Mouse (Mus musculus) liver, embryonic 12.5 days (tissue): ENCODE data around the gene Per1. TPM values are rescaled to one million over a fixed set of nuclear protein-coding genes. Genes with fewer than 3 reads are reported as not detected.

Experiments
- ATAC-seq: fragments of 200-750 bp; cut with Nextera tagmentation; 2 replicates; pipeline ENCODE4 v1.8.0; 2017; ENCODE audit warnings: moderate number of reproducible peaks, mild to moderate bottlenecking, moderate library complexity
- H3K27ac ChIP-seq: fragments of 300-500 bp; sonication (generic); 2 replicates; pipeline ENCODE4 v1.5.1; 2016; ENCODE audit warnings: mild to moderate bottlenecking
- H3K27me3 ChIP-seq: fragments of 300-500 bp; sonication (generic); replicated peaks from 2 replicates; pipeline ENCODE4 v1.6.1; 2016; ENCODE audit warnings: mild to moderate bottlenecking, moderate library complexity
- H3K36me3 ChIP-seq: fragments of 300-500 bp; sonication (generic); 2 replicates; pipeline ENCODE4 v1.6.1; 2016; ENCODE audit warnings: mild to moderate bottlenecking, moderate library complexity
- H3K4me1 ChIP-seq: fragments of 300-500 bp; sonication (generic); 2 replicates; pipeline ENCODE4 v1.6.1; 2016
- H3K4me2 ChIP-seq: fragments of 300-500 bp; sonication (generic); 2 replicates; pipeline ENCODE4 v1.6.1; 2016; ENCODE audit warnings: mild to moderate bottlenecking, moderate library complexity
- H3K4me3 ChIP-seq: fragments of 300-500 bp; sonication (generic); 2 replicates; pipeline ENCODE4 v1.5.1; 2016; ENCODE audit warnings: mild to moderate bottlenecking, moderate library complexity
- H3K9ac ChIP-seq: fragments of 300-500 bp; sonication (generic); 2 replicates; pipeline ENCODE4 v1.6.1; 2016; ENCODE audit warnings: mild to moderate bottlenecking, moderate library complexity
- H3K9me3 ChIP-seq: fragments of 300-500 bp; sonication (generic); replicated peaks from 2 replicates; pipeline ENCODE4 v1.6.1; 2016; ENCODE audit warnings: mild to moderate bottlenecking, moderate library complexity
- WGBS: fragments of 180-500 bp; shearing (Covaris S2); methylation state at CpG from one replicate; pipeline ENCODE4 v1.1.7; 2016; ENCODE audit not compliant: insufficient replicate concordance; 5-methylcytosine and 5-hydroxymethylcytosine counted together
- polyA plus RNA-seq: library from polyadenylated mRNA; unstranded; fragments of >200 nt; fragmentation: Nextera tagmentation; extraction: Ambion mirVana; gene quantifications from 2 replicates; pipeline ENCODE4 v1.2.1, GENCODE M21; 2016

Per1 gene
- polyA plus RNA-seq, 1 experiment from 2014 or later = 2.5 TPM

DNA sequence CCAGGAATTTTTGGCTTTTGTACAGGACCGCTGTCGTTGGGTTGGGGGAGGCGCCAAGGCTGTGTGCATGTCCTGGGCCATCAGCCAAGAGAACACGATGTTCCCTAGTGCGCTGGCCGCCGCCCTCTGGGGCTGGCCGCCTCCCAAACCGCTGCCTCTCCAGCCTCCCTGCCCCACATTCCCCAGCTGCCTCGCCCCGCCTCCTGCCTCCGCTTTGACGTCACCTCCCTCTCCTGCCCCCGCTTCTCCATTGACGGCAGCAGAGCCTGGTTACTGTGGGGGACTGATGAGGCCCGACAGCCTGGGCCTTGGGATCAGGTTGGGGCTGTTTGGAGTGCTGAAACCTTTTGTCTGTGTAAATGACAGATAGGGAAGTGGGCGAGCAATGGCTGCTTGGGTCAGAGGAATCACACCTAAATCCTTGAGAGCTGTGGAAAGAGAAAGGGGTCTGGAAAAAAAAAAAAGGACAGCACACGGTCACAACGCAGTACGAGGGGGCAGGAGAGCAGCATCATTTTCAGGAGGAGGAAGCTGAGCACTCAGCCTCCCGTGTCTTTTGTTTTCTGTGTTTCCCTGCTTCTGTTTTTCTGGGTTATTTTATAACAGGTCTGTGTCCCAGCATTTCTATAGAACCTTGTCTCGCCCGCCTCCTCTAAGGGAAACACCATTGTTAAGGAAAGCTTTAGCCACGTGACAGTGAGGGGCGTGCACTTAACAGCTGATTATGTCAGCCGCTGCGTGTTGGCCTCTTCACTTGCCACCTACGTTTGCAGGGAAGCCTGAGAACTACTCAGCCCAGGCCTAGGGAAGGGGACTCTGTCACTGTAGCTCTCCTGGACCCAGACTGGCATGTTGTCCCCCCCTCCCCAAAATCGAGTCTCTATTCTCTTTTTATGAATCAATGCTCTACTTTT, 2.2 kb downstream of the Per1 start:
- Histone ChIP-seq H3K27me3 (no peaks in the 10 kb centered on the region), H3K4me1 (peaks cover 78% of the 10 kb centered on the region), H3K4me2 (peak overlapping the region; percentile 89), H3K27ac (peak overlapping the region; percentile 91), H3K4me3 (peak overlapping the region; percentile 64), H3K9ac (peak overlapping the region; percentile 61), H3K36me3 (peaks cover 23% of the 10 kb centered on the region), H3K9me3 (no peaks in the 10 kb centered on the region)
- WGBS = 2% methylated on average over 29 of the region's 29 CpGs
- ATAC-seq = peak; percentile 27

DNA sequence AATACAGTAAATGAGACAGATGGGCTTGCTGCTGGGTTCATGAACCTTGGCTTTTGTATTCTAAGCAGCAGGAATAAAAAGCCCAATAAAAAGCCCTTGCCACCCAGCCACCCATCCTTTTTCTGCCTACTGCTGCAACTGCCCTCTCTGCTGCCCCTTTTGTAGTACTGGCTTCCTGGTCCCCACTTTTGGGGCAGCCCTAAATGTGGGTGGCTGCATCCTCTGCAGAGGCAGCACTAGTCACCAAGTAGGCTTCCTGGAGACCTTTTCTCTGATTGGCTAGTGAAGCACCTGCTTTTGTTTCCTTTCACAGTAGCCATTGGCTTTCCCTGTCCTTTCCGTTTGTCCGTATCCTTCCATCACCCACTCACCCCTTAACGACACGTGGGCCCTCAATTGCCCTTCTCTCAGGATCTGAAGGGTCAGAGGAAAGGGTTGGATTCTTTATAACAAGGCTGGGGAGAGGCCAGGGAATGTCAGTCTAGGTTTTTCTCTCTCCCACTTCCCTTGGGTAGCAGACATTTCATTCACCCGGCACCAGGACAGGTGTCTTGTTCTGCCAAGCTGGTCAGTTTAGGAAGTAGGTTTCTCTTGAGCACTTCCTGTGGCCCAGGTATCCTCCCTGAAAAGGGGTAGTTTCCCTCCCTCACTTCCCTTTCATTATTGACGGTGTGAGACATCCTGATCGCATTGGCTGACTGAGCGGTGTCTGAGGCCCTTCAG, 3.2 kb downstream of the Per1 start:
- peaks cover 73% of the 10 kb centered on the region for H3K4me1 ChIP-seq
- H3K9ac ChIP-seq = peak overlapping the region; percentile 61
- 27% methylated on average over 8 of the region's 8 CpGs for WGBS
- no peak for ATAC-seq
- H3K27me3 ChIP-seq = no peaks in the 10 kb centered on the region
- H3K27ac ChIP-seq = peak overlapping the region; percentile 91
- peak overlapping the region; percentile 64 for H3K4me3 ChIP-seq
- no peaks in the 10 kb centered on the region for H3K9me3 ChIP-seq
- peak overlapping the region; percentile 89 for H3K4me2 ChIP-seq
- H3K36me3 ChIP-seq = peaks cover 28% of the 10 kb centered on the region

DNA sequence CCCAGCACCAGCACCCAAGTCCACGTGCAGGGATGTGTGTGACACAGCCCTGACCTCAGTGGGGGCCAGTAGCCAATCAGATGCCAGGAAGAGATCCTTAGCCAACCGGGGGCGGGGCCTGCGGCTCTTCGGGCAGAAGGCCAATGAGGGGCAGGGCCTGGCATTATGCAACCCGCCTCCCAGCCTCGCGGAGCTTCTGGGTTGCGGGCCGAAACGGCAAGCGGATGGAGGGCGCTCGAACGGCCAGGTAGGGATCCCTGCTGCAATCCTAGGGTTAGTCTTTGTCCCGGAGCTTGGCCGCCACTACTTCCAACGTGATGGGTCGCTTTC, 3.7 kb downstream of the Per1 start:
- Histone ChIP-seq H3K36me3 (peaks cover 33% of the 10 kb centered on the region), H3K9ac (peak overlapping the region; percentile 77), H3K4me2 (peak overlapping the region; percentile 89), H3K4me1 (peaks cover 71% of the 10 kb centered on the region), H3K9me3 (no peaks in the 10 kb centered on the region), H3K27me3 (no peaks in the 10 kb centered on the region), H3K4me3 (peak overlapping the region; percentile 64), H3K27ac (peak overlapping the region; percentile 91)
- WGBS = under 1% methylated on average over 19 of the region's 19 CpGs
- peak; percentile 57 for ATAC-seq

DNA sequence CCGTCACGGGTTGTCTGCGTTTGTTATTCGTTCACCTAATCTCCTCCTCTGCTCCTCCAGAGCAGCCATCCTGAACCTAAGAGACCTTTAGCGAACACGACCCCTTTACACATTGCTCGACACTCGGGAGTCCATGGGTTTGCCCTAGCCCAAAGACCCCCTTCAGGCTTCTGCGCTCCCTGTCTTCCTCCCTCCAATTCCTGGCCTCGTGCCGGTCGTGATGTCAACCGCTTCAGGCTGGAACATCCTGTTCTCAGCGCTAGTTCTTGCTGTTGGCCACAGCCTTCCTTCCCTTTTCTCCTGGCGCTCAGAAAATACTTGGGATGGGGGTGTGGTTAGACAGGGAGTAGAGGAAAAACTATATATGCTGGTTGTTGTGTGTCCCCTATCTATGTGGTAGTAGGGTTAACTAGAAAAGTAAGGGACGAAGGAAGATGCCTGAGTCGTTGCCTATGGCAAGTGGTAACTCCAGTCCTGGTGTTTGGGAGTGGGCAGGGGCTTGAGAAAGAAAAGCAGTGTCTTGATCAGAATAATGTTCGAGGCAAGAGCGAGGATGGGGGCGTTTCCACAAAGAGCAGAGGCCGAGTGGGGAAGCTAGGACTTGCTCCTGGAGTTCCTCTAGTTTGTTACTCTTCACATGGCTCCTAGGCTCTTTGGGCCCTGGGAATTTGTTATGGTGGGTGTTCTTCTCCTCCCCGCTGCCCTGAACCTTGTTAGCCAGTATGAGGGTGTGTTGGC, 4.3 kb downstream of the Per1 start:
- Histone ChIP-seq H3K4me2 (peak overlapping the region; percentile 89), H3K36me3 (peaks cover 39% of the 10 kb centered on the region), H3K4me3 (peak overlapping the region; percentile 64), H3K9me3 (no peaks in the 10 kb centered on the region), H3K4me1 (peaks cover 65% of the 10 kb centered on the region), H3K27me3 (no peaks in the 10 kb centered on the region), H3K27ac (peak overlapping the region; percentile 91), H3K9ac (peak overlapping the region; percentile 77)
- no peak for ATAC-seq
- WGBS = under 1% methylated on average over 22 of the region's 22 CpGs

DNA sequence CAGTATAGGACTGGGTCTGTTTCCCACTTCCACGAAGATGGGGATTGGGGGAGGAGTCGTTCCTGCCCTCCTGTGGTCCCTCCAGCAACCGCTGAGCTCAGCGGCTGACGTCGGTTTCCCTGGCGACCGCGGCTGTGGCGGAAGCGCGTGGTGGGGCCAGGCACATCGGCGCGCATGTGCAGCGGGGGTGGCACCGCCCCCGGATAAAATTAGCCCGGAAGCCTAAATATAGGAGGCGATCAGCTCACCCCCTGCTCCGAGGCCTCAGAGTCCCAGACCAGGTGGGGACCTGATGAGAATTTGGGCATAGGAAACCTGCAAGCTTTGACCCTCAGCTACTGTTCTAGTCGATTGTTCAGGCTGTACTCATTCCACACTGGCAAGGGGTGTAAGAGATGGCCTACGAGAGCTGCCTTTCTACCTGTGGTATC, 4.9 kb downstream of the Per1 start:
- WGBS = 2% methylated on average over 23 of the region's 23 CpGs
- peak overlapping the region; percentile 64 for H3K4me3 ChIP-seq
- peaks cover 61% of the 10 kb centered on the region for H3K4me1 ChIP-seq
- peak overlapping the region; percentile 91 for H3K27ac ChIP-seq
- peak; percentile 41 for ATAC-seq
- H3K36me3 ChIP-seq = peaks cover 45% of the 10 kb centered on the region
- H3K9ac ChIP-seq = peak overlapping the region; percentile 77
- no peaks in the 10 kb centered on the region for H3K9me3 ChIP-seq
- no peaks in the 10 kb centered on the region for H3K27me3 ChIP-seq
- H3K4me2 ChIP-seq = peak overlapping the region; percentile 89

DNA sequence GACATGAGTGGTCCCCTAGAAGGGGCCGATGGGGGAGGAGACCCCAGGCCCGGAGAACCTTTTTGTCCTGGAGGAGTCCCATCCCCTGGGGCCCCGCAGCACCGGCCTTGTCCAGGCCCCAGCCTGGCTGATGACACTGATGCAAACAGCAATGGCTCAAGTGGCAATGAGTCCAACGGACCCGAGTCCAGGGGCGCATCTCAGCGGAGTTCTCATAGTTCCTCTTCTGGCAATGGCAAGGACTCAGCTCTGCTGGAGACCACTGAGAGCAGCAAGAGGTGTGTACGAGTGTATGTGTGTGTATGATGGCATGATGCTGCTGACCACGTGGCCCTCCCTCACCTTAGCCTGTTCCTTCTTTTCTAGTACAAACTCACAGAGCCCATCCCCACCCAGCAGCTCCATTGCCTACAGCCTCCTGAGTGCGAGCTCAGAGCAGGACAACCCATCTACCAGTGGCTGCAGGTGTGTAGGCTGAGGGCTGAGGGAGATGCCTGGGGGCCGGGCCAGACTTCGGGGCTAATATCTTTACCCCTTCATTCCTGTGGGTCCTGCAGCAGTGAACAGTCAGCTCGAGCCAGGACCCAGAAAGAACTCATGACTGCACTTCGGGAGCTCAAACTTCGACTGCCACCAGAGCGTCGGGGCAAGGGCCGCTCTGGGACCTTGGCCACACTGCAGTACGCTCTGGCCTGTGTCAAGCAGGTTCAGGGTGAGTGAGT, 5.8 kb downstream of the Per1 start:
- H3K4me2 ChIP-seq = peak overlapping the region; percentile 89

DNA sequence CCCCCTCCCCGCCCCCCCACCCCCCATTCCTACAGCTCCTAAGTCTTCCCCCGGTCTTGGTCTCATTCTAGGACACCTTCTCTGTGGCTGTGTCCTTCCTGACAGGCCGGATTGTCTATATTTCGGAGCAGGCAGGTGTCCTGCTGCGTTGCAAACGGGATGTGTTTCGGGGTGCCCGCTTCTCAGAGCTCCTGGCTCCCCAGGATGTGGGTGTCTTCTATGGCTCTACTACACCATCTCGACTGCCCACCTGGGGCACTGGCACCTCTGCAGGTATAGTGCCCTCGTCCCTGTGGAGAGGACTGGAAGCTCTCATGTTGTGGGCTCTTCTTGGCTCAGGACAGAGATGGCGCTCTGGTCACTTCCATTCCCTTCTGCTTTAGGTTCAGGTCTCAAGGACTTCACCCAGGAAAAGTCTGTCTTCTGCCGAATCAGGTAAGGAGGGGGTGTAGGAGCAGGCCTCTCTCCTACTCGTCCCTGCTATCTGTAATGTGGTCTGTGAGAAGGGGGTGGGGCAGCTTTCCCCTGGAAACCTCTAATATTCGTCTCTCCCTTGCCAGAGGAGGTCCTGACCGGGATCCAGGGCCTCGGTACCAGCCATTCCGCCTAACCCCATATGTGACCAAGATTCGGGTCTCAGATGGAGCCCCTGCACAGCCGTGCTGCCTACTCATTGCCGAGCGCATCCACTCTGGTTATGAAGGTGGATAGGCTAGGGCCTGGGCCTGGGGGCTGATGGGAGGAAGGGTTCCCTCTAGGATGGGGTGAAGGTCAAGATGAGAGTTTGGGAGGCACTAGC, 6.8 kb downstream of the Per1 start:
- WGBS = 75% methylated on average over 21 of the region's 21 CpGs
- H3K4me3 ChIP-seq = no peak overlapping the region
- H3K9me3 ChIP-seq = no peaks in the 10 kb centered on the region
- H3K27ac ChIP-seq = no peak overlapping the region
- H3K36me3 ChIP-seq = peaks cover 64% of the 10 kb centered on the region
- no peak overlapping the region for H3K4me2 ChIP-seq
- H3K9ac ChIP-seq = no peak overlapping the region
- no peaks in the 10 kb centered on the region for H3K27me3 ChIP-seq
- H3K4me1 ChIP-seq = peaks cover 44% of the 10 kb centered on the region
- ATAC-seq = no peak

More for the DNA sequence above, 5.8 kb downstream of the Per1 start:
- Histone ChIP-seq H3K27me3 (no peaks in the 10 kb centered on the region), H3K27ac (peak overlapping the region; percentile 91; the same call in 1 of the 2 replicates), H3K36me3 (peaks cover 54% of the 10 kb centered on the region), H3K4me3 (peak overlapping the region; percentile 64), H3K9me3 (no peaks in the 10 kb centered on the region), H3K4me1 (peaks cover 54% of the 10 kb centered on the region), H3K9ac (peak overlapping the region; percentile 77)
- ATAC-seq = no peak
- WGBS = 77% methylated on average over 20 of the region's 20 CpGs

DNA sequence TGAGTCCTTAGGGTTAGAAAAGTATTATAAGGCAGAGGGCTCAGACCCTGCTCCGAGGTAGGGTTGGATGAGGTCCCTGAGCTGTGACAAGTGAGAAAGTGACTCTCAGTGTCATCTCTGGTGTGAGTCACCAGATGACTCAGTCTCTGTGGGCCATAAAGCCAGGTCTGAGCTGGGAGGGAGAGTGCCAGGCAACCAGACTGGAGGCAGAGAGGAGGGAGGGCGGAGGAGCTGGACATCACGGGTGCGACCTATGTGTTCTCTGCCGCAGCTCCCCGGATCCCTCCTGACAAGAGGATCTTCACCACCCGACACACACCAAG, 7.3 kb downstream of the Per1 start:
- Histone ChIP-seq H3K36me3 (peaks cover 69% of the 10 kb centered on the region), H3K4me2 (no peak overlapping the region), H3K4me1 (peaks cover 38% of the 10 kb centered on the region), H3K9me3 (no peaks in the 10 kb centered on the region), H3K9ac (no peak overlapping the region), H3K27ac (no peak overlapping the region), H3K4me3 (no peak overlapping the region), H3K27me3 (no peaks in the 10 kb centered on the region)
- ATAC-seq = no peak
- 94% methylated on average over 7 of the region's 7 CpGs for WGBS

DNA sequence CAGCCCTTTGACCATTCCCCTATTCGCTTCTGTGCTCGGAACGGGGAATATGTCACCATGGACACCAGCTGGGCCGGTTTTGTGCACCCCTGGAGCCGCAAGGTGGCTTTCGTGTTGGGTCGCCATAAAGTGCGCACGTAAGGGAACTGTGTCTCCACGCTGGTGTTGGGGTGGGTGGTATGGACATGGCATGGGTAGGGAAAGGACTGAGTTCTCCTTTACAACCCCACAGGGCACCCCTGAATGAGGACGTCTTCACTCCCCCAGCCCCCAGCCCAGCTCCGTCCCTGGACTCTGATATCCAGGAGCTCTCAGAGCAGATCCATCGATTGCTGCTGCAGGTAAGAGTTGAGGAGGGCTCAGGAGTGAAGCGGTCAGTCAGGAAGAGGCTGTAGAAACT, 8.1 kb downstream of the Per1 start:
- Histone ChIP-seq H3K9ac (no peak overlapping the region), H3K4me1 (peaks cover 31% of the 10 kb centered on the region), H3K36me3 (peaks cover 77% of the 10 kb centered on the region), H3K4me3 (no peak overlapping the region), H3K27me3 (no peaks in the 10 kb centered on the region), H3K9me3 (no peaks in the 10 kb centered on the region), H3K27ac (no peak overlapping the region), H3K4me2 (no peak overlapping the region)
- WGBS = 87% methylated on average over 14 of the region's 14 CpGs
- ATAC-seq = no peak

DNA sequence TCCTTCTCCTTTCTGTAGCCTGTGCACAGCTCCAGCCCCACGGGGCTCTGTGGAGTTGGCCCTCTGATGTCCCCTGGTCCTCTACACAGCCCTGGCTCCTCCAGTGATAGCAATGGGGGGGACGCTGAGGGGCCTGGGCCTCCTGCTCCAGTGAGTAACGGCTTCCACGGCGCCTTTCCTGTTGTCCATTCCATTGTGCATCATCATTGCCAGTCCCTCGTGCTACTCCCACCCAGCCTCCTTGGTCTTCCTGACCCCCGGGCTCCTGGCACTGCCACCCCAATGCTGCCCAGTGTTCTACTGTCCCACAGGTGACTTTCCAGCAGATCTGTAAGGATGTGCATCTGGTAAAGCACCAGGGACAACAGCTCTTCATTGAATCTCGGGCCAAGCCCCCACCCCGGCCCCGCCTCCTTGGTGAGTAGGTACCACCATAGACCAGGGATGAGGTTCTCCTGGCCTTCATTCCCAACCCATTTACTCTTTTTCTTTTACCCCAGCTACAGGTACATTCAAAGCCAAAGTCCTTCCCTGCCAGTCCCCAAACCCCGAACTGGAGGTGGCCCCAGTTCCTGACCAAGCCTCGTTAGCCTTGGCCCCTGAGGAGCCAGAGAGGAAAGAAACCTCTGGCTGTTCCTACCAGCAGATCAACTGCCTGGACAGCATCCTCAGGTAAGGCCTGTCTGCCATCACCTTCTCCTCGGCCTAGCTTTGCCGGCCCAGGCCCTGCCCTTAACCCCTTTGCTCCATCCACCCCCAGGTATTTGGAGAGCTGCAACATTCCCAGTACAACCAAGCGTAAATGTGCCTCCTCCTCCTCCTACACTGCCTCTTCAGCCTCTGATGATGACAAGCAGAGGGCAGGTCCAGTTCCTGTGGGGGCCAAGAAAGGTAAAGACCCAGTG, 8.8 kb downstream of the Per1 start:
- H3K9me3 ChIP-seq = no peaks in the 10 kb centered on the region
- WGBS = 78% methylated on average over 15 of the region's 15 CpGs
- H3K27me3 ChIP-seq = no peaks in the 10 kb centered on the region
- H3K27ac ChIP-seq = no peak overlapping the region
- no peak overlapping the region for H3K9ac ChIP-seq
- no peak for ATAC-seq
- H3K4me3 ChIP-seq = no peak overlapping the region
- peaks cover 83% of the 10 kb centered on the region for H3K36me3 ChIP-seq
- H3K4me1 ChIP-seq = peaks cover 24% of the 10 kb centered on the region
- no peak overlapping the region for H3K4me2 ChIP-seq
